Mouse (Mus musculus) gastrocnemius, postnatal 36 days (tissue): ENCODE data around the gene Hic1. TPM values are rescaled to one million over a fixed set of nuclear protein-coding genes. Genes with fewer than 3 reads are reported as not detected.
A peak's percentile ranks its signal among the peaks of the same experiment; 100 is the strongest.

Experiments
- DNase-seq, 2 experiments: peaks; one replicate each; pipeline ENCODE4 v3.0.0; 2022
- intact Hi-C: fragments of 180-260 bp; cut with DNase I; formaldehyde crosslinking; loops from one replicate; pipeline ENCODE4 v1.15.1; 2025
- microRNA-seq, 2 experiments: library from miRNA; unstranded; fragments of <30 nt; microRNA quantifications; one replicate each; pipeline ENCODE4 v1.2.0; 2021
- total RNA-seq, 2 experiments: library from RNA; stranded (reverse); gene quantifications; 2 replicates each; pipeline ENCODE4 v1.2.3; 2021

The Hic1 gene
- total RNA-seq, 2 experiments from 2014 or later, result 5.1 to 7.2 TPM

DNA sequence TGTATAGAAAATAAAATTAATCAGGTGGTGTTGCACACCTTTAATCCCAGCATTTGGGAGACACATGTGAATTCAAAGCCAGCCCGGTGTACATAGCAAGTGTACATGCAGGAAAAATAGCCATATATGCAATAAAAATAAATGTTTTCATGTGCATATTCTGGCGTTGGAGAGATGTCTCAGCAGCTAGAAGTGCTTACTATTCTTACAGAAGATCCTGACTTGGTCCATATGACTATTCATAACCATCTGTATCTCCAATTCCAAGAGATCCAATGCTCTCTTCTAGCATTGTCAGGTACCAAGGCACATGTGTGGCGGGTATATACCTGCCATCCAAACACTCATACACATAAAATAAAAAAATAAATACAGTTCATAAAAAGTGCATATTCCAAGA, 42.9 kb downstream of the Hic1 start:
- intact Hi-C loops, result no loop called here
- no peak for DNase-seq

DNA sequence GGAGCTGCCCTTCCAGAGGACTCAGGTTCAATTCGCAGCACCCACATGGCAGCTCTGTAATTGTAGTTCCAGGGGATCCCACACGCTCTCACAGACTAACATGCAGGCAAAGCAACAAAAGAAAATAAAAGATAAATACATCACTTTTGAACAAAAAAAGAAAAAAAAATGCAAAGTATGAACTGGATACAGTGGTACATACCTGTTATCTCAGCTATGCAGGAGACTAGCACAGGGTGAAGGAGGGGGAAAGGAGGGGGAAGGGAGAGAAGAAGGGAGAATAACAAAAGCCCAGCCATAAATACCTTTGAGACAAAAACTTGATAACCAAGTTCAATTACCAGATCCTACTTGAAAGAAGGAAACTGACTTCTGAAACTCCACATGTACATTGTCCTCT, 44.9 kb downstream of the Hic1 start:
- intact Hi-C loops, result no loop called here

DNA sequence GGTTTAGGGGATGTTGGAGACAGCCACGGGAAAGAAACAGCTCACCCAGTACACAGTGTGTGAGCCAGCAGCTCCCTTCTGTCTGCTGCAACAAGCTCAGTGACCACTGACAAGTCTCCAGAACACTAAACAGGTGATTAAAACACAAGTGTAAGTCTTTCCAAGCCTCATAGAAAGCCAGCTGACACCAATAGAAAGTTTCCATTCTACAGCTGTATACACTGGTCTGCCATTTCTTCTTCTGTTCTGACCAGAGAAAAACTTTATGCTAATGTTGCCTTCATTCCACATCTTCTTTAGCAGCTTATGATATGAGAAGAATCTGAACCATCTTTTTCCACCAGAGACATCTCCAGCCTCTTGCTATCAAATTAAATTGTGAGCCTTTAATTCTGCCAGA, 48.0 kb downstream of the Hic1 start:
- DNase-seq, result no peak
- intact Hi-C loops, result no loop called here

More for the DNA sequence above, 44.9 kb downstream of the Hic1 start:
- no peak for DNase-seq

DNA sequence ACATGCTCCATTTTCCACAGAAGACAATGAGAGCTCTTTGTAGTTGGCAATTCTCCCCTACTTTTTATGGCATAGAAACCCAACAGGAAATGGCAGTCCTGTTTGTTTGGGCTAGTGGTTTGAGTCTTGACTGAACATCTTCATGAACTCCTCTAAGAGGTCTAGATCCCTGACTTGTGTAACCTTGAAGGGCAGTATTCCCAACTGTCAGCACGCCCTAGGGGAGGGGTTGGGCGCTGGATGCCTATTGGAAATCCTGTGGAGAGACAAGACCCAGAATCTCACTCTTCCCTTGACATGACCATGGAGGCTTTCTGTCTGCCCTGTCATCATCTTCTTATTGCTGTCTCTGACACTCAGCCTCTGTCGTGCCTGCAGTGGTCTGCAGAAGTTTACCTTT, 49.5 kb downstream of the Hic1 start:
- DNase-seq, result no peak

DNA sequence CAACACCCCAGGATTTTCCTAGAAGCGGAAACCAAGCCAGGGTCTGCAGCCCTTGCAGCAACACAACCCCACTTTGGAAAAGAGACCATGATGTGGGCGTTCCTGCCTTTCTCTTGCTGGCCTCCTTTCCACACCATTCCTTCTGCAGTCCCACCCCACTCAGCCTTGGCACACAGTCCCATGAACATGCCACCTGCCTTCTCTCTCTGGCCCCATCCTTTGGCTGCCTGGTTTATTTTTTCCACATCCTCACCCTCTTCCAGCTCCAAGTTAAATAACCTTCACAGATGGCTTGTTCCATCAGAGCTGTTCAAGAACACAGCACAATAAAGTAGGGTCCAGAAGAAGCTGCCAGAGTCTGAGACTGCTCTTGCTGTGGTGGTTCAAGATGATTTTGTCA, 50.0 kb downstream of the Hic1 start:
- DNase-seq, result peak; percentile 20
- intact Hi-C loops, result no loop called here

More for the DNA sequence above, 49.5 kb downstream of the Hic1 start:
- intact Hi-C loops, result no loop called here

- intact Hi-C loops, result no loop called here
- DNase-seq, result no peak
Measured at GRCm38 (mm10) chr11:75118141-75118540, 51.2 kb downstream of the Hic1 start.

DNA sequence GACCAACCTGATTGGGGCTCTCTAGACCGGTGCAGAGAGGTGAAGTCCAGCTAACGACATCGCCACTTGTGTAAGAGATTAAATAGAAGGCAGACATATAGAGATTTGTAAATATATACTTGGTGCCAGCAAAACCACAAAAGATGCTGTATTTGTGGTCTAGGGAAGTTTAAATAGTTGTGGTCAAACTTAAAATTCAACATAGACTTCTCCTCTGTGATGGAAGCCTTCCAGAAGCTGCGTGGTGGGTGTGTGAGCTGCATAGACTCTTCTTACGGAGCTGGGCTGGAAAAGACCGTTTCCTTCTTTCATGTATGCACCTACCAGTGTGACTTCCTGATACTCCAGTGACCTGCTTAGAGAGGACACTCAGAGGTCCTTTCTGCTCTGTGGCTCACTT, 52.9 kb downstream of the Hic1 start:
- intact Hi-C loops, result no loop called here
- DNase-seq, result no peak

Small RNAs within 50 kb of the gene (microRNA-seq; reads per million reads assigned to microRNA genes)
- 178 to 299 reads per million in 2 experiments for gene Mir132
- gene Mir212, result 6.1 to 8.2 reads per million in 2 experiments

Other genes with a start within 250 kb of the Hic1 start
- gene Smg6, start 243.7 kb downstream of the Hic1 start, total RNA-seq, result 10 to 100 TPM in 1 of 2 experiments, 1 to 10 TPM in 1; 8.4 to 11.4 TPM
- gene Srr, start 243.6 kb downstream of the Hic1 start, total RNA-seq, result 10 to 100 TPM; 18.6 to 18.9 TPM
- 1 to 10 TPM; 2.4 to 3.0 TPM for gene Ovca2, start 9.3 kb upstream of the Hic1 start, total RNA-seq
- 1 to 10 TPM; 4.9 to 5.2 TPM for gene Dph1, start 21.7 kb upstream of the Hic1 start, total RNA-seq
- 1 to 10 TPM; 1.0 TPM for gene Rtn4rl1, start 24.3 kb upstream of the Hic1 start, total RNA-seq
- 10 to 100 TPM; 53.7 to 58.5 TPM for gene Rpa1, start 178.8 kb upstream of the Hic1 start, total RNA-seq
- gene Smyd4, start 178.9 kb upstream of the Hic1 start, total RNA-seq, result 1 to 10 TPM; 2.0 to 3.1 TPM